Mouse (Mus musculus) small intestine, adult 2 months (tissue): ENCODE results near the gene Mlx.

Experiments used
- CTCF ChIP-seq: fragments of 200-500 bp; IDR thresholded peaks from 2 replicates; pipeline ENCODE4 v1.5.1; 2012; ENCODE audit warnings: low read depth, mild to moderate bottlenecking, control low read depth, inconsistent platforms, low read length, moderate library complexity, mixed read lengths; ENCODE audit not compliant: insufficient replicate concordance, insufficient read length; ENCODE audit errors: extremely low read depth
- POLR2A ChIP-seq: fragments of 200-500 bp; IDR thresholded peaks from 2 replicates; pipeline ENCODE4 v1.6.1; 2012; ENCODE audit warnings: low read depth, mild to moderate bottlenecking, control low read depth, inconsistent platforms, low read length, moderate library complexity

DNA sequence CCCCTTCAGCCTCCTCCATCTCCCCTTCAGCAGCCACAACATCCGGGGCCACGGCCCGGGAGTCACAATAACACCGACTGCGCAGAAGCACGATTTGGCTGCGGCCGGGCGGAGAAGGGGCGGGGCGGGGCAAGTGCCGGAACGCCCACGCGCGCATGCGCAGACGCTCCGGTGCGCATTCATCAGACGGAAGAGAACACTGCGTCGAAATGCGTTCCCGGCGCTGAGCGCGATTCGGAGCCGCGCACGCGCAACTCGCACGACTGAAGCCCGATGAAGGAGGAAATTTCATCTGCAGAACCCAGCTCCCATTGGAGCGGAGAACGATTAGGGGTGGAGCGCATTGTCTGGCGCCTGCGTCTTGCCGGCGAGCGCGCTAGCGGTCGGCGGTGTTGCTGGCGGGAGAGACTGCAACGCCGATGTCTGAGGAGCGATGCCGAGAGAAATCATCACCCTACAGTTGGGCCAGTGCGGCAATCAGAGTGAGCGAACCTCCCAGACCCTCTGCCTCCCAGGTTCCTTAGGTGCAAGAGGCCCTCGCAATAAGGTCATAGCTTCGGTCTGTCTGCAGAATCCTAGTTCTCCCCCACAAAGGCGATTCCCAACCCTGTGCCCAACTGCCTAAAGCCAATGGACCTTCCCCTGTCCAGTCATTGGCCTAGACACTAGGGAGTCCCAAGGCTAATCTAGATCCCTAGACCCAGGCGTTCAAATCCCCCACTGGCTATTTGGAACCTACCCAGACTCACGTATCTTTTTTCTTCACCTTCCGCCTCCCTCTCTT lies 32.9 kb downstream of the Mlx start, which contains the start of the genes Retreg3 and Tubg1:
- no peak for TF ChIP-seq CTCF
- TF ChIP-seq POLR2A, result peak; percentile 76; the same call in 1 of the 2 replicates
